Mouse (Mus musculus) testis, adult 2 months (tissue): ENCODE results near the gene Fcgr1. TPM values are rescaled to one million over a fixed set of nuclear protein-coding genes. Genes with fewer than 3 reads are reported as not detected.
A peak's percentile ranks its signal among the peaks of the same experiment; 100 is the strongest.
"Not testable (repeated sequence)": the region's sequence is repeated elsewhere in the genome, so short reads cannot be mapped to it uniquely, and the experiment has no call there.

Experiments
- H3K27ac ChIP-seq: fragments of 200-500 bp; 2 replicates; pipeline ENCODE4 v1.5.1; 2012; ENCODE audit warnings: low read depth, low read length; ENCODE audit not compliant: control insufficient read depth, insufficient read depth
- H3K27me3 ChIP-seq: fragments of 200-500 bp; 2 replicates; pipeline ENCODE4 v1.6.1; 2012; ENCODE audit warnings: mild to moderate bottlenecking, low read length, moderate library complexity; ENCODE audit not compliant: control insufficient read depth, insufficient read depth
- H3K36me3 ChIP-seq: fragments of 200-500 bp; 2 replicates; pipeline ENCODE4 v1.6.1; 2012; ENCODE audit warnings: mild to moderate bottlenecking, low read length; ENCODE audit not compliant: control insufficient read depth, insufficient read depth
- H3K4me1 ChIP-seq: fragments of 200-500 bp; 2 replicates; pipeline ENCODE4 v1.6.1; 2012; ENCODE audit warnings: low read length; ENCODE audit not compliant: control insufficient read depth, insufficient read depth
- H3K4me3 ChIP-seq: fragments of 200-500 bp; 2 replicates; pipeline ENCODE4 v1.5.1; 2012; ENCODE audit warnings: low read depth, mild to moderate bottlenecking, low read length, moderate library complexity, mixed read lengths; ENCODE audit not compliant: control insufficient read depth
- CTCF ChIP-seq: fragments of 200-500 bp; IDR thresholded peaks from 2 replicates; pipeline ENCODE4 v1.5.1; 2012; ENCODE audit warnings: low read depth, mild to moderate bottlenecking, inconsistent platforms, low read length, moderate library complexity; ENCODE audit not compliant: control insufficient read depth, insufficient read depth, insufficient replicate concordance
- POLR2A ChIP-seq: fragments of 200-500 bp; IDR thresholded peaks from 2 replicates; pipeline ENCODE4 v1.6.1; 2012; ENCODE audit warnings: low read depth, mild to moderate bottlenecking, inconsistent platforms, low read length, moderate library complexity; ENCODE audit not compliant: control insufficient read depth
- polyA plus RNA-seq: library from polyadenylated mRNA; depleted of rRNA; stranded (reverse); fragments of >200 nt; gene quantifications from 2 replicates; pipeline ENCODE4 v1.2.3, GENCODE M21; 2012

Gene Fcgr1
- polyA plus RNA-seq, 1 experiment: 0.19 TPM

- Histone ChIP-seq H3K27ac (no peak overlapping the region), H3K4me3 (peak overlapping the region; percentile 2), H3K4me1 (no peaks in the 10 kb centered on the region; the same call in 1 of the 2 replicates), H3K27me3 (no peaks in the 10 kb centered on the region), H3K36me3 (no peaks in the 10 kb centered on the region)
- TF ChIP-seq POLR2A (no peak), CTCF (no peak)
These were observed 7.1 kb upstream of the Fcgr1 start for GRCm38 (mm10) chr3:96300706-96301529.

- no peaks in the 10 kb centered on the region for H3K27me3 ChIP-seq
- no peaks in the 10 kb centered on the region; the same call in 1 of the 2 replicates for H3K4me1 ChIP-seq
- no peaks in the 10 kb centered on the region for H3K36me3 ChIP-seq
- TF ChIP-seq POLR2A (no peak), CTCF (no peak)
- no peak overlapping the region for H3K4me3 ChIP-seq
- no peak overlapping the region for H3K27ac ChIP-seq
These were observed 5.8 kb upstream of the Fcgr1 start for GRCm38 (mm10) chr3:96299562-96299961.

- Histone ChIP-seq H3K36me3 (no peaks in the 10 kb centered on the region), H3K27me3 (no peaks in the 10 kb centered on the region), H3K4me3 (no peak overlapping the region), H3K27ac (no peak overlapping the region), H3K4me1 (no peaks in the 10 kb centered on the region)
- TF ChIP-seq CTCF: no peak
- no peak for TF ChIP-seq POLR2A
These were observed 4.6 kb upstream of the Fcgr1 start for GRCm38 (mm10) chr3:96298360-96298759.

GRCm38 (mm10) chr3:96293368-96293767, 401 bp downstream of the Fcgr1 start:
- H3K4me3 ChIP-seq: no peak overlapping the region
- no peaks in the 10 kb centered on the region for H3K4me1 ChIP-seq
- H3K27ac ChIP-seq: no peak overlapping the region
- TF ChIP-seq POLR2A: no peak
- TF ChIP-seq CTCF: no peak
- no peaks in the 10 kb centered on the region for H3K36me3 ChIP-seq
- H3K27me3 ChIP-seq: no peaks in the 10 kb centered on the region

- no peak overlapping the region for H3K4me3 ChIP-seq
- TF ChIP-seq POLR2A (no peak), CTCF (no peak)
- no peaks in the 10 kb centered on the region for H3K27me3 ChIP-seq
- no peaks in the 10 kb centered on the region for H3K4me1 ChIP-seq
- no peak overlapping the region for H3K27ac ChIP-seq
- H3K36me3 ChIP-seq: no peaks in the 10 kb centered on the region
These were observed 1.1 kb downstream of the Fcgr1 start for GRCm38 (mm10) chr3:96292641-96293040.

- H3K36me3 ChIP-seq, H3K27me3 ChIP-seq, H3K4me3 ChIP-seq, H3K27ac ChIP-seq, H3K4me1 ChIP-seq: not testable (repeated sequence)
These were observed 3.0 kb downstream of the Fcgr1 start for GRCm38 (mm10) chr3:96290727-96291126.

GRCm38 (mm10) chr3:96289201-96289600, 4.6 kb downstream of the Fcgr1 start:
- H3K4me1 ChIP-seq: no peaks in the 10 kb centered on the region
- no peaks in the 10 kb centered on the region for H3K27me3 ChIP-seq
- H3K4me3 ChIP-seq: no peak overlapping the region
- TF ChIP-seq POLR2A (no peak), CTCF (no peak)
- H3K27ac ChIP-seq: no peak overlapping the region
- no peaks in the 10 kb centered on the region for H3K36me3 ChIP-seq

GRCm38 (mm10) chr3:96287334-96287733, 6.4 kb downstream of the Fcgr1 start:
- not testable (repeated sequence) for H3K27me3 ChIP-seq

More at GRCm38 (mm10) chr3:96287334-96287733, 6.4 kb downstream of the Fcgr1 start:
- H3K27ac ChIP-seq, H3K4me3 ChIP-seq, H3K36me3 ChIP-seq, H3K4me1 ChIP-seq: not testable (repeated sequence)
- TF ChIP-seq CTCF: peak; percentile 95
